In the genomic region with DNA sequence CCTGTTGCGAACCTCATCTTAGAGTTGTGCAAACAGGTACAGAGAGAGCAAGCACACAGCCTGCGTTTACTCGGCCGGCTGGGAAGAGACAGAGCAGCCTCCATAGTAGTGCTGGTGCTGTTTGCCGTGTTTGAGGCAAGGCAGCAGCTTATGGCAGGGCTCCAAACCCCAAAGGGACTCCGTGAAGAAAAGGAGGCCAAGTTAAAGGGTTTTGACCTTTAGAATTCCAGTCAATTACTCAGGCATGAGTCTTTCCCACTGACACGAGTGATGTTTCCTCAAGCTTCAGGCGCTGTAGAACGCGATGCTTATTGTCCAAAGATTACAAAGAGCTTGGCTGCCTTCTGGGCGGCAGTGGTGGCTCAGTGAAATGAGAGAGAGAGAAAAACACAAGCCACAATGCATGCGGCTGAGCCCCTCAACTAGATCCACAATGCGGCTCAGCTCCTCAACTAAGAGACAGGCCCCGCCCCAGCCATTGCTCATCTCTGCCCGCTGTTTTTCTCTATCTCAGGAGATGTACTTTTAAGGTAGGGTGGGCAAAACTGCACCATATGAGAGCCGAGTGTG, we compare ENCODE assay signal across 14 mouse cellular contexts. TPM values are rescaled to one million over a fixed set of nuclear protein-coding genes. Genes with fewer than 3 reads are reported as not detected.
DNase-seq lines count a peak whose midpoint lies in the region; ATAC-seq and TF ChIP-seq lines count a peak whose summit lies in the region.
"Had no signal": no experiment of that assay in that cellular context is flagged by ENCODE, and none has a peak within 500 bp of the region (broad histone marks: within the 10 kb centered on the region; RNA-seq: fewer than 3 reads in every experiment).

No protein-coding gene starts in this region.

- H3K9me3 ChIP-seq in hindbrain, postnatal 0 days (ENCODE audit: low read length) = no peaks in the 10 kb centered on the region
- H3K9me3 ChIP-seq: liver, embryonic 15.5 days had no signal

- no peak overlapping the region for H3K27ac ChIP-seq in gastrocnemius, adult 2 months
- 0 out of 2 replicates have a peak overlapping the region, but pooled peaks have one; percentile 26 for H3K27ac ChIP-seq in hindbrain, postnatal 0 days
- no peak overlapping the region for H3K27ac ChIP-seq in thymus, adult 2 months (ENCODE audit: control insufficient read depth, insufficient read depth, low read length)
- H3K27ac ChIP-seq: embryonic facial prominence, embryonic 13.5 days; liver, embryonic 15.5 days; midbrain, embryonic 12.5 days had no signal

- no peaks in the 10 kb centered on the region for H3K79me2 ChIP-seq in C2C12 (ENCODE audit: control insufficient read depth, insufficient read depth)

- no peak for TF ChIP-seq CTCF in gastrocnemius, adult 2 months (IDR thresholded peaks at IDR 0.05)
- TF ChIP-seq CTCF in C2C12 (IDR thresholded peaks at IDR 0.05; ENCODE audit: control insufficient read depth, insufficient read depth, insufficient read length) = no peak
- TF ChIP-seq CTCF in hindbrain, postnatal 0 days (IDR thresholded peaks at IDR 0.05; ENCODE audit: low read depth) = no peak; the same call in 1 of the 2 replicates
- TF ChIP-seq CTCF in thymus, adult 2 months (IDR thresholded peaks at IDR 0.05; ENCODE audit: borderline replicate concordance, control insufficient read depth, extremely low read depth, insufficient read depth, low read length, poor library complexity) = no peak

- H3K36me3 ChIP-seq in C2C12 (ENCODE audit: control insufficient read depth, insufficient read depth) = no peaks in the 10 kb centered on the region
- H3K36me3 ChIP-seq in hindbrain, postnatal 0 days (ENCODE audit: insufficient read depth, low read length) = no peaks in the 10 kb centered on the region
- no peaks in the 10 kb centered on the region for H3K36me3 ChIP-seq in thymus, adult 2 months (ENCODE audit: control insufficient read depth, insufficient read depth, low read length)
- H3K36me3 ChIP-seq: embryonic facial prominence, embryonic 13.5 days; G1E; liver, embryonic 15.5 days; midbrain, embryonic 12.5 days had no signal

- no peak overlapping the region for H3K9ac ChIP-seq in hindbrain, postnatal 0 days (replicated peaks; ENCODE audit: low read length)
- H3K9ac ChIP-seq: embryonic facial prominence, embryonic 13.5 days; liver, embryonic 15.5 days; midbrain, embryonic 12.5 days had no signal

- ATAC-seq in hindbrain, postnatal 0 days = no peak
- ATAC-seq in activated CD4-positive, CD25-positive, alpha-beta regulatory T cell, adult 4 months = no peak

- peak; percentile 48 for DNase-seq in gastrocnemius, adult 2 months
- no peak for DNase-seq in gastrocnemius, postnatal 10 days
- DNase-seq in 3134 (ENCODE audit: extremely low read depth, insufficient read length, low spot score) = peak; percentile 69
- DNase-seq in hindbrain, postnatal 0 days (ENCODE audit: low spot score) = peak; percentile 32
- DNase-seq in thymus, adult 2 months = no peak

- peaks cover 4% of the 10 kb centered on the region; the same call in 1 of the 2 replicates for H3K4me1 ChIP-seq in hindbrain, postnatal 0 days (ENCODE audit: insufficient read depth, low read length)
- H3K4me1 ChIP-seq in thymus, adult 2 months (replicated peaks; ENCODE audit: control insufficient read depth, insufficient read depth, low read length) = no peaks in the 10 kb centered on the region
- H3K4me1 ChIP-seq: liver, embryonic 15.5 days had no signal

- TF ChIP-seq POLR2A in thymus, adult 2 months (IDR thresholded peaks at IDR 0.05; ENCODE audit: control insufficient read depth, extremely low read depth, insufficient read depth, low read length, poor library complexity) = no peak

- H3K4me3 ChIP-seq in gastrocnemius, adult 2 months = no peak overlapping the region
- no peak overlapping the region for H3K4me3 ChIP-seq in C2C12 (ENCODE audit: insufficient read depth, poor library complexity, severe bottlenecking)
- H3K4me3 ChIP-seq in hindbrain, postnatal 0 days (ENCODE audit: low read length) = no peak overlapping the region
- no peak overlapping the region for H3K4me3 ChIP-seq in thymus, adult 2 months (ENCODE audit: control insufficient read depth, insufficient read depth, low read length)
- H3K4me3 ChIP-seq: embryonic facial prominence, embryonic 13.5 days; liver, embryonic 15.5 days; midbrain, embryonic 12.5 days had no signal

- no peak overlapping the region for H3K4me2 ChIP-seq in hindbrain, postnatal 0 days (ENCODE audit: low read depth, low read length)
- H3K4me2 ChIP-seq: embryonic facial prominence, embryonic 13.5 days; liver, embryonic 15.5 days; midbrain, embryonic 12.5 days had no signal

- H3K27me3 ChIP-seq in C2C12 (ENCODE audit: control insufficient read depth, insufficient read depth, insufficient read length) = peaks cover 17% of the 10 kb centered on the region
- H3K27me3 ChIP-seq in hindbrain, postnatal 0 days (ENCODE audit: insufficient read depth, low read length) = no peaks in the 10 kb centered on the region
- H3K27me3 ChIP-seq in thymus, adult 2 months (ENCODE audit: control insufficient read depth, insufficient read depth, low read length) = no peaks in the 10 kb centered on the region
- H3K27me3 ChIP-seq: embryonic facial prominence, embryonic 13.5 days; midbrain, embryonic 12.5 days had no signal

- 28% methylated on average over 16 of the region's 16 CpGs for WGBS in hindbrain, postnatal 0 days
- WGBS in thymus, adult 2 months = 84% methylated on average over 16 of the region's 16 CpGs

- H3ac ChIP-seq in C2C12 (ENCODE audit: control insufficient read depth, insufficient read length, low read depth) = no peak overlapping the region

- intact Hi-C loops in gastrocnemius, adult 2 months (cut with DNase I) = no loop called here

- H3K79me3 ChIP-seq in C2C12 (ENCODE audit: low read depth) = no peaks in the 10 kb centered on the region

TF ChIP-seq in C2C12, 6 proteins besides CTCF, POLR2A, EP300 and RAD21:
- peak; percentile 68 for TF ChIP-seq MAX (IDR thresholded peaks at IDR 0.05)
- TF ChIP-seq USF1 (IDR thresholded peaks at IDR 0.05; ENCODE audit: low read depth) = no peak
- TF ChIP-seq MYOG (IDR thresholded peaks at IDR 0.05; ENCODE audit: control insufficient read depth, extremely low read depth, insufficient read length) = no peak
- TF ChIP-seq FOSL1 (IDR thresholded peaks at IDR 0.05; ENCODE audit: insufficient read depth, low read length, poor library complexity, severe bottlenecking) = peak; percentile 33
- no peak for TF ChIP-seq MYOD1 (IDR thresholded peaks at IDR 0.05; ENCODE audit: control insufficient read depth, insufficient read length, low read depth)

RNA-seq across cellular contexts. Expression of a gene that starts 5.1 kb away (rescaled TPM):
- not detected for total RNA-seq in gastrocnemius, adult 2 months (2021)
- not detected for total RNA-seq in gastrocnemius, postnatal 10 days (2021)
- polyA plus RNA-seq in C2C12 (2012; fragmentation: generic; extraction: Trizol) = not detected
- not detected in 2 replicates for total RNA-seq in hindbrain, postnatal 0 days (2014; rRNA removed)
- 0.09 TPM in 1 of 2 replicates, not detected in the other for polyA plus RNA-seq in hindbrain, postnatal 0 days (2015; fragmentation: Nextera tagmentation; extraction: Ambion mirVana)
- not detected for polyA plus RNA-seq in activated CD4-positive, CD25-positive, alpha-beta regulatory T cell, adult 4 months (2017; shearing (Covaris generic))
- 0.56 and 0.66 TPM in 2 replicates for polyA plus RNA-seq in thymus, adult 2 months (2012; rRNA removed)
- total RNA-seq: G1E; granulocyte monocyte progenitor cell, adult 5-6 weeks; left cerebral cortex, postnatal 10 days had no signal
- polyA plus RNA-seq: embryonic facial prominence, embryonic 13.5 days; G1E; intestine, embryonic 14.5 days; liver, embryonic 15.5 days; midbrain, embryonic 12.5 days had no signal

RNA-seq across cellular contexts. Expression of a gene that starts 10.9 kb away (rescaled TPM):
- not detected for total RNA-seq in gastrocnemius, adult 2 months (2021)
- total RNA-seq in gastrocnemius, postnatal 10 days (2021) = not detected
- not detected for polyA plus RNA-seq in C2C12 (2012; fragmentation: generic; extraction: Trizol)
- total RNA-seq in hindbrain, postnatal 0 days (2014; rRNA removed) = not detected in 2 replicates
- 0.16 TPM in 1 of 2 replicates, not detected in the other for polyA plus RNA-seq in hindbrain, postnatal 0 days (2015; fragmentation: Nextera tagmentation; extraction: Ambion mirVana)
- polyA plus RNA-seq in activated CD4-positive, CD25-positive, alpha-beta regulatory T cell, adult 4 months (2017; shearing (Covaris generic)) = not detected
- polyA plus RNA-seq in thymus, adult 2 months (2012; rRNA removed) = not detected in 2 replicates
- total RNA-seq: G1E; granulocyte monocyte progenitor cell, adult 5-6 weeks; left cerebral cortex, postnatal 10 days had no signal
- polyA plus RNA-seq: embryonic facial prominence, embryonic 13.5 days; G1E; intestine, embryonic 14.5 days; liver, embryonic 15.5 days; midbrain, embryonic 12.5 days had no signal

RNA-seq across cellular contexts. Expression of a gene that starts 14.8 kb away (rescaled TPM):
- not detected for total RNA-seq in gastrocnemius, adult 2 months (2021)
- not detected for total RNA-seq in gastrocnemius, postnatal 10 days (2021)
- polyA plus RNA-seq in C2C12 (2012; fragmentation: generic; extraction: Trizol) = not detected
- total RNA-seq in hindbrain, postnatal 0 days (2014; rRNA removed) = 0.05 TPM in 1 of 2 replicates, not detected in the other
- polyA plus RNA-seq in hindbrain, postnatal 0 days (2015; fragmentation: Nextera tagmentation; extraction: Ambion mirVana) = 0.26 and 0.34 TPM in 2 replicates
- not detected for polyA plus RNA-seq in activated CD4-positive, CD25-positive, alpha-beta regulatory T cell, adult 4 months (2017; shearing (Covaris generic))
- polyA plus RNA-seq in thymus, adult 2 months (2012; rRNA removed) = 0.18 and 0.35 TPM in 2 replicates
- total RNA-seq: granulocyte monocyte progenitor cell, adult 5-6 weeks; left cerebral cortex, postnatal 10 days had no signal
- polyA plus RNA-seq: embryonic facial prominence, embryonic 13.5 days; G1E; liver, embryonic 15.5 days; midbrain, embryonic 12.5 days had no signal

RNA-seq across cellular contexts. Expression of a gene that starts 19.8 kb away (rescaled TPM):
- not detected for total RNA-seq in gastrocnemius, adult 2 months (2021)
- total RNA-seq in gastrocnemius, postnatal 10 days (2021) = under 1 TPM; 0.11 to 0.12 TPM
- not detected for polyA plus RNA-seq in C2C12 (2012; fragmentation: generic; extraction: Trizol)
- total RNA-seq in hindbrain, postnatal 0 days (2014; rRNA removed) = 0.75 and 1.5 TPM in 2 replicates
- 0.69 and 0.96 TPM in 2 replicates for polyA plus RNA-seq in hindbrain, postnatal 0 days (2015; fragmentation: Nextera tagmentation; extraction: Ambion mirVana)
- 1 to 10 TPM in 1 of 2 experiments, under 1 TPM in 1; 0.50 to 1.4 TPM for polyA plus RNA-seq in activated CD4-positive, CD25-positive, alpha-beta regulatory T cell, adult 4 months (2017; shearing (Covaris generic))
- polyA plus RNA-seq in thymus, adult 2 months (2012; rRNA removed) = 0.57 and 0.77 TPM in 2 replicates
- total RNA-seq: G1E; granulocyte monocyte progenitor cell, adult 5-6 weeks had no signal
- polyA plus RNA-seq: G1E; intestine, embryonic 14.5 days; liver, embryonic 15.5 days had no signal

RNA-seq across cellular contexts. Expression of a gene that starts 32.9 kb away (rescaled TPM):
- not detected for total RNA-seq in gastrocnemius, adult 2 months (2021)
- under 1 TPM in 1 of 2 experiments, not detected in 1; 0.40 TPM for total RNA-seq in gastrocnemius, postnatal 10 days (2021)
- not detected for polyA plus RNA-seq in C2C12 (2012; fragmentation: generic; extraction: Trizol)
- total RNA-seq in hindbrain, postnatal 0 days (2014; rRNA removed) = not detected in 2 replicates
- polyA plus RNA-seq in hindbrain, postnatal 0 days (2015; fragmentation: Nextera tagmentation; extraction: Ambion mirVana) = not detected in 2 replicates
- polyA plus RNA-seq in activated CD4-positive, CD25-positive, alpha-beta regulatory T cell, adult 4 months (2017; shearing (Covaris generic)) = 1 to 10 TPM; 5.8 to 6.6 TPM
- polyA plus RNA-seq in thymus, adult 2 months (2012; rRNA removed) = 0.92 and 1.8 TPM in 2 replicates
- total RNA-seq: G1E; granulocyte monocyte progenitor cell, adult 5-6 weeks; left cerebral cortex, postnatal 10 days had no signal
- polyA plus RNA-seq: embryonic facial prominence, embryonic 13.5 days; G1E; intestine, embryonic 14.5 days; midbrain, embryonic 12.5 days had no signal

Comparison
In these comparisons a context has a peak if more than half of its experiments do, and no peak if none do; other contexts are left out.
1. DNase-seq: peak in gastrocnemius, adult 2 months (single experiment), 3134 (single experiment) and hindbrain, postnatal 0 days (single experiment); none in gastrocnemius, postnatal 10 days (single experiment) and thymus, adult 2 months (single experiment).